Mouse (Mus musculus) left cerebral cortex, adult 2 months (tissue): Measurements from ENCODE around the gene 1700023F06Rik. TPM values are rescaled to one million over a fixed set of nuclear protein-coding genes. Genes with fewer than 3 reads are reported as not detected.

Source experiments
- DNase-seq, 2 experiments: peaks; one replicate each; pipeline ENCODE4 v3.0.0; 2021 to 2022; ENCODE audit warnings: low spot score in 2 of 2, mixed read lengths in 1 of 2; ENCODE audit errors: extremely low spot score in 1 of 2
- H3K27ac ChIP-seq: fragments of 200-600 bp; 2 replicates; pipeline ENCODE4 v1.8.1; 2022
- H3K4me3 ChIP-seq: fragments of 200-600 bp; 2 replicates; pipeline ENCODE4 v1.8.1; 2022
- CTCF ChIP-seq: fragments of 200-600 bp; IDR thresholded peaks from 2 replicates; pipeline ENCODE4 v1.8.1; 2022; ENCODE audit warnings: antibody characterized with exemption, mild to moderate bottlenecking, moderate library complexity
- intact Hi-C: fragments of 180-260 bp; cut with DNase I; formaldehyde crosslinking; loops from one replicate; pipeline ENCODE4 v1.15.1; 2025
- long read RNA-seq, 2 experiments: library from polyadenylated mRNA; stranded (forward); transcript quantifications; one replicate each; pipeline ENCODE4 v2.0.0; 2021; ENCODE audit warnings: borderline mapping rate in 2 of 2
- total RNA-seq, 2 experiments: library from RNA; stranded (reverse); gene quantifications; 2 replicates each; pipeline ENCODE4 v1.2.3; 2021

The 1700023F06Rik gene
- 1 to 10 TPM; 2.2 to 2.7 TPM for total RNA-seq
- long read RNA-seq, experiment 1, partial matches to known transcripts: 1 of 1 reads
- long read RNA-seq, experiment 1, other reads (novel, unspliced or antisense): 0 of 1 reads
- long read RNA-seq, experiment 2, partial matches to known transcripts: 0 of 2 reads
- long read RNA-seq, experiment 2, other reads (novel, unspliced or antisense): 2 of 2 reads

DNA sequence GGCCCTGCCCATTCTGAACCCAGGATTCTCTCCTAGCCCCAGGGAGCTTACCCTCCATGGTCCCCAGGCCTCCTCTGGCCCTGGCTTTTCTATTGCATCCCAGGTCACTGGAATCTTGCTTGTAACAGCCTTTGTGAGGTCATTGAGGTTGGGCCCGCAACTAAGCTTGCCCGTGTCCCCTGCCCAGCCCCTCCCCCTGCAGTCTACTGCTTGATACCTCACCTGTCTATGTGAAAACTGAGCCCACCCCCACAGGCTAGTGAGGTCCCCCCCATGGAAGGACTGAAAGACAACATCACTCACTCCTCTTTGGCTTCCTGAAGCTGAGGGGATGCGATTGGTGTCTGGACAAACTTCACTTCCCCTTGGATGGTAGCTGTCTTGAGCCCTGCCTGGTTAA lies at the start of gene 1700023F06Rik:
Gene 1700023F06Rik (minus strand): TSS at position 101 of the 400 bp plus-strand sequence.
- no peak for DNase-seq
- no peak for TF ChIP-seq CTCF
- no peak within 1 kb of the TSS for H3K4me3 ChIP-seq
- intact Hi-C loops: no loop called here
- no peak within 1 kb of the TSS for H3K27ac ChIP-seq

DNA sequence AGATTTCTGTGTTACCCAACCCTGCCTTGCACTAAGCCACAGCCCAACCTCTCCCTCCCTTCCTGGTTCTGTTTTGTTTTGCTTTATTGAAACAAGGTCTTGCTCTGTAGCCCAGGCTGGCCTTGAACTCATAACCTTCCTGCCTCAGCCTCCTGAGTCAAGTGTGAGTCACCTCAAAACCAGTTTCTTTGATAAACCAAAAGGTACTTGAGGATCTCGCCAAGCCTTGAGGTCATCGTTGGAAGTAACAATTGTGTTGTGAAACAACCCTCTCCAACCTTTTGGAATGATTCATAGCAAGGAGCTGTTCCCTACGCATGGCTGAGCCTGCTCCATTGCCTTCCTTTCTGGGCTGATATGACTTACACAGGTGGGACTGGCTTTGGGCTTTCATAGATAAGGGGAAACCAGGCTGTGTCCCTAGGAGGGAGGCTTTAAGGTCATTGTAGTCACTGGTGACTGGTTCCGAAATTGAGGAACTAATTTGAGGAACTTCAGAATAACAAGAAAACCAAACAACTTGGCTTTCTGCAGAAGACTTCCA lies 49.7 kb upstream of the 1700023F06Rik start:
- no peak overlapping the region for H3K27ac ChIP-seq
- intact Hi-C loops: no loop called here
- no peak overlapping the region for H3K4me3 ChIP-seq
- TF ChIP-seq CTCF: no peak
- no peak for DNase-seq

DNA sequence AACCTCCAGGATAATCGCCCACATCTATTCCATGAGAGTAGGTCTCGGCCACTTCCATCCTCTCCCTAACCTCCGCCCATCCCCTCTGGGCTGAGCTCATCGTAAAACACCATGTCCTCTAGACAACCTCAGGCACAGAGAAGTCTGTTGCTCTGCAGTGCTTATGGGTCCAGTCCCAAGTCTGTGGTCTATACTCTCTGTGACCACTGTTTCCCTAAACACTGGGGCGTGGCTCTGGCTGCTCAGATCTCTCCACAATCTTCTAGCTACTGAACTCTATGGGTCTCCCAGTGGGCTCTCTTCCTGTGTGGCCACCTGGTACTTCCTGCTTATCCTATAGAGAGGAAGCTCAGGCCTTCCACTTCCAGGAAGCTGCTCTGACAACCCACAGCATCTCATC lies 45.2 kb upstream of the 1700023F06Rik start:
- Histone ChIP-seq H3K4me3 (no peak overlapping the region), H3K27ac (no peak overlapping the region)
- intact Hi-C loops: no loop called here
- TF ChIP-seq CTCF: no peak
- DNase-seq: no peak

DNA sequence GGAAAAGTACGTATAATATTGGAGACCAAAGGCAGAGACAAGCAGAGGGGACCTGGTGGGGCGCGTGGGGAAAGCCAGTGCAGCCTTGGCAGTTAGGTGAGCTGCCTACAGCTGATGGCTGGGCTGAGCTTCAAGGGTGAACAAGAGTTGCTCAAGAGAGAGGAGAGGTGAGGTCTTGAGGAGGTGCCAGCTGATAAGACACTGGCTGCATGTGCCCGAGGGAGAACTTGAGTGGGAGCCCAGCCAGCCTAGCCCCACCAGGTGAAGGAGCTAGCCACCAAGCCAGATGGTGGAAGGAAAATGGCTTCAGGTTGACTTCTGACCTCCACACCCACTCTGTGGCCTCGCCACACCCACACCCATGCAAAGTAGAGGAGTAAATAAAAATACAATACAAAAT lies 44.0 kb upstream of the 1700023F06Rik start:
- no peak for TF ChIP-seq CTCF
- DNase-seq: no peak
- H3K4me3 ChIP-seq: no peak overlapping the region
- intact Hi-C loops: no loop called here
- H3K27ac ChIP-seq: no peak overlapping the region

DNA sequence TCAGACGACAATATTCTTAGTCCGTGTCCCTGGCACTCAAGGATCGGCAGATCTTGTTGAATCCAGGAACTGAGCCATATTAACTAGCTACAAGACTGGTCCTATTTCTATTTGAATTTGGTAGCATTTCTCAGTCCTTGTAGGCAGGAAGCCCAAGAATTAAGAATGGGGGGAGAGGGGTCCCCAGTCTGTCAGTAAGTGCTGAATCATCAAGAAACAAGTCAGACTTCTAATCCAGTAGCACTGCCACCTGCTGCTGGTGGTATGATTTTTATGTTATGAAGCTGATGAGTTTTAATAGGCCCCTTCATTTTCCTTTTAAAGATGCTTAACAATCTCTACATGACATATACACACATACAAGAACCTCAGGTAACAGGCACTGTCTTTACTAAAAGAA lies 42.0 kb upstream of the 1700023F06Rik start:
- H3K4me3 ChIP-seq: no peak overlapping the region
- intact Hi-C loops: no loop called here
- DNase-seq: no peak
- no peak; the same call in 1 of the 2 replicates for TF ChIP-seq CTCF
- no peak overlapping the region for H3K27ac ChIP-seq

DNA sequence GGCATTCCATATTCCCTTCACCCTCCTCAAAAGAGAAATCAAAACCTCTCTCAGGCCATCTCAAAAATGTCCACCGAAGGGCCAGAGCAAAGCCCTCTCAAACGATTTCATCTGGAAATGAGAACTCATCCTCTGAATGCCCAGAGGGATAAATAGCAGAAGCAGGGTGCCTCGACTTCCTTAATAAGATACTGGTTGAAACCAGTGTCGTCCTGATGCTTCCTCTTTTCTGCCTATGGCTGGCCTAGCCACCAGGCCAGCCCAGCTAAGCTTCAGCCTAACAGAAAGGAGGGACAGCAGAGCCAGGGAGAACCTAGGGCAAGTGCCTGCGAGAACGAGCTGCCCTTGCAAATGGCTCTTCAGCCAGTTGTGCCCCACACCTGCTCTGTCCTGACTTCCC lies 41.2 kb upstream of the 1700023F06Rik start:
- Histone ChIP-seq H3K27ac (no peak overlapping the region; the same call in 1 of the 2 replicates), H3K4me3 (no peak overlapping the region)
- no peak for DNase-seq
- TF ChIP-seq CTCF: no peak
- intact Hi-C loops: loop anchor here (5.0 kb wide), 1 partner anchor 78 kb away; no protein-coding TSS in a partner anchor

- H3K27ac ChIP-seq: no peak overlapping the region; the same call in 1 of the 2 replicates
- intact Hi-C loops: loop anchor here (5.0 kb wide), 1 partner anchor 78 kb away; no protein-coding TSS in a partner anchor
- H3K4me3 ChIP-seq: no peak overlapping the region
- no peak for TF ChIP-seq CTCF
- no peak for DNase-seq
Observed at GRCm38 (mm10) chr11:103248837-103249236, 40.5 kb upstream of the 1700023F06Rik start.

DNA sequence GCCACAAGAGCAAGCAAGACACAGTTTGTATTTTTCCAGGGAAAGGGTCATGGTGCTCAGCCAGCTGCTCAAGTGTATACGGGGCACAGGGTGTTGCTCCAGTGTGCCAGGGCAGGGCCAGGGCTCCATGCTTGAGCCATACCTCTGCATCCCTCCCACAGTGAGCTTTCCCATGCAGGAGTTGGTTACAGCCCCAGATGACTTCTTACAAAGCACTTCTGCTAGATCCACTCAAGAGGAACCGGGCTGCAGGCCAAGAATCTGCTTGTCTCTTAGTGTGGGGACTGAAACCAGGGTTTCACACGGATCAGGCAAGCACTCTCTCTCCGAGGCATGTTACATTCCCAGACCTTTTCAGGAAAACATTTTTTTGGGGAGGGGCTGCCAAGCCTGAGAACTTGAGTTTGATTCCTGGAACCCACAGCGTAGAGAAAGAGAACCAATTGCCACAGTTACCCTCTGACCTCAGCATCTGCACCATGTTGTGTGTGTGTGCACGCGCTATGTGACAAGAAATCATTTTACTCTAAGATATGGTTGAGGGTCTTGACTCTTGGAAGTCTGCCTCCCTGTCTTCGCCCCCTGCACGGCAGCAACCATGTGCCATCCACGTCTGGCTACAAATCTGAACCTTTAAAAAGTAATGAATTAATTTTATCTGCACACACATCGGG lies 39.3 kb upstream of the 1700023F06Rik start:
- intact Hi-C loops: loop anchor here (5.0 kb wide), 1 partner anchor 80 kb away; no protein-coding TSS in a partner anchor
- Histone ChIP-seq H3K4me3 (no peak overlapping the region), H3K27ac (no peak overlapping the region)
- no peak for TF ChIP-seq CTCF
- DNase-seq: peak; percentile 64 to 65

DNA sequence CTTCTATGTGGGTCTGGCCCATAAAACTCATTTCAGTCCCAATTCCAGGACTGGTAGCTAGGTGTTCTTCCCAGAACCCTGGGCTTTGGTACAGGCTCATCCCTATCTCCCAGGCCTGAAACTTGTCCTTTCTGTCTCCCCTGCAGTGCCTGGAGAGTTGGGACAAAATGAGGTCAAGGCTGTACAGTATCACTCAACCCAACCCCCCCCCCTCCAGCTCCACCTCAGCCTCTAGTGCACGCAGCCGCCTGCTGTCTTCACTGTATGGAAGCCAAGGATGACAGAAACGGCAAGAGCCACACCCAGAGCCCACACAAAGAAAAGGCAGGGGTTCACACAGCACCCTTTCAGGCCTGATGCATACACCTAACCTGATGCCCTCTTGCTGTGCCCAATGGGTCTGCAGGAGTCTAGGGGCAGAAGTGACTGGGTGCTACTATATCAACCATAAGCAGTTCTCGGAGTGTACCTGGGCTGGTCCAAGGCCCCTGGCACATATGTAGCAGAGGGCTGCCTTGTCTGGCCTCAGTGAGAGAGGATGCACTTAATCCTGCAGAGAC lies 38.5 kb upstream of the 1700023F06Rik start:
- no peak for TF ChIP-seq CTCF
- DNase-seq: no peak
- intact Hi-C loops: loop anchor here (5.0 kb wide), 1 partner anchor 80 kb away; no protein-coding TSS in a partner anchor
- H3K27ac ChIP-seq: peak overlapping the region; percentile 3
- H3K4me3 ChIP-seq: no peak overlapping the region

DNA sequence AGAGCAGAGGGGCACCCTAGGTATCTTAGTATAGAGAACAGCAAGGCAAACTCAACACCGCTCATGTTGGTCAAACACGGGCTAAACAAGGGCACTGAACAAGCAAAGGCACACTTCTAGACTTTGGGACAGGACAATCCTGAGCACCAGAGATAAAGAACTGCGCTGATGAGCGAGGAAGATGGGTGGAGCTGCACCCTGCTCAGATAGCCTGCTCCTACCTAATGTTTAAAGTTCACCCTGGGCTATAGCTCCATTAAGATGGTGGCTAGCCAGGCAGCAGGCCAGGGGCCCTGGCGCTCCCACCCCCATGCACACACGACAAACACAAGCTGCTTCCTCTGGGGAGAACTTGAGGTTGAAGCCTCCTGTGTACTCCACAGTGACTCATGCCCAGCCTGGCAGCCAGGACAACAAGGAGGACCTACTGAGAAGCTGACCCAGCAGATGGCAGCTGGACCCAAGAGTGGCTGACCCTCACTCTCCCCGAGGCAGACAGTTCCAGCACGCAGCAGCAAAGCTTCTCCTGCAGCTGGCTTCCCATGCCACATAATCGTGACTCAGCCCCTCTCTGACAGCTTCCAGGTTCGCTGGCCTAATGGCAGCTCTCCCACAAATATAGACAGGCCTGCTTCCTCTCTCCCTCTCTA lies 37.8 kb upstream of the 1700023F06Rik start:
- intact Hi-C loops: loop anchor here (5.0 kb wide), 1 partner anchor 81 kb away; no protein-coding TSS in a partner anchor
- Histone ChIP-seq H3K4me3 (no peak overlapping the region), H3K27ac (peak overlapping the region; percentile 3)
- no peak; the same call in 1 of the 2 replicates for TF ChIP-seq CTCF
- no peak for DNase-seq

DNA sequence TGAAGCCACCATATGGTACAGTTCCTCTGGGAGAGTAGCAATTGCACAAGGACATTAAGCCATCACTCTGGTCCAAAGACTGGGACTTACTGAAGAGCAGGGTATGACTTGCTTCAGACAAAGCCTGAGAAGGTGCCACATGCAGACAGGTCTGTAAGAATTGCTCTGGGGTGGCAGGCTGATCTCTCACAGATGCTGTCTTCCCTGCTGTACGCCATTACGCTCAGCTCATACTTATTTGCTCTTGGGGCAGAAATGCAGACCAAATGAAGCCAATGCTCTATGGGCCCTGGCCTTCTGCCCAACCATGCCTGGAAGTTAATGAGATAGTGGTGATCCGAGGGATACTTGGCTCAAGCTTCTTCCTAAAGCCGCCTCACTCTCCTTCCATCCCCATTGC lies 36.5 kb upstream of the 1700023F06Rik start:
- H3K4me3 ChIP-seq: no peak overlapping the region
- intact Hi-C loops: loop anchor here (5.0 kb wide), 1 partner anchor 82 kb away; no protein-coding TSS in a partner anchor

GRCm38 (mm10) chr11:103240740-103241139 lies 32.4 kb upstream of the 1700023F06Rik start:
- intact Hi-C loops: no loop called here
- Histone ChIP-seq H3K27ac (no peak overlapping the region), H3K4me3 (no peak overlapping the region)
- DNase-seq: no peak
- no peak for TF ChIP-seq CTCF

More for the DNA sequence above, 36.5 kb upstream of the 1700023F06Rik start:
- H3K27ac ChIP-seq: no peak overlapping the region
- DNase-seq: no peak
- TF ChIP-seq CTCF: no peak
